Mouse (Mus musculus): ENCODE results near the gene Fndc3b.

DNA sequence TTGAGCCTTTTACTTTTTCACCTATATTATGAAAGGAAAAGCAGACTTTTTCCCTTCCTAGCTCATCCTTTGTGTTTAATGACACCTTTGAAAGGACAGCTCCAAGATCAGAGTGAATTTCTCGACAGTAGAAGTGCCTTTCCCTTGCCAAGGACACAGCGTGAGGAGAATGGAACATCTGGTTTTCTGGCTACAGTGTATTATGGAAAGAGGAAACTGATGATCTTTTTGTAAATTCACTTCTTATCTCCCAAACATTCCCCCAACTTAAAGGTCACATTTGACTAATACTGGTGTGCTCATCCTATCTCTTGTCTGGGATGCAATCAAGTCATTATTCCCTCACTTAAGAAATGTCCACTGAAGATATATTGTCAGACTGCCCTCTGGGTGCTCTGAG lies 49.2 kb upstream of the Fndc3b start:
- TF ChIP-seq CTCF (conservative IDR thresholded peaks at IDR 0.05; ENCODE audit: insufficient read depth, insufficient read length, low read depth, low read length) (no peak), POLR2A (IDR thresholded peaks at IDR 0.05; ENCODE audit: low read depth, low read length) (no peak)

Data from kidney, adult 2 months (tissue).